Mouse (Mus musculus): Measurements from ENCODE around the gene Lgr6.

DNA sequence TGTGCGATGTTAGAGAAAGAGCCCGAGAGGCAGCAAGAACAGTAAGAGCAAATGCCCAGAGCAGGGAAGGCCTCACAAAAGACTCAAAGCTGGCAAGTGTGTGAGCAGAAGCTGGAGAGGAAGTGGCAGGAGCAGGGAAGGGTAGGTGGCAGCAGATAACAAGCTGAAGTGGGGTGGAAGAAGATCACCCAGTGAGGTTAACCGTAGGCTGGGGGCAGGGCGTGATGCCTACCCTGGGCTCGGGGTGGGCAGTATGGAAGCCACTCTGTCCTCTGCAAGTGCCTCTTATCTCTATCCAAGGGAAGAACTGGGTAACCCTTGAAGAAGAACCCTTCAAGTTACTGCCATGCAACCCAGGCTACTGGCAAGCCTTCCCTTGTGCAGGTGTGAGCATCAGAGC is 68.8 kb downstream of the Lgr6 start:
- TF ChIP-seq CTCF (IDR thresholded peaks at IDR 0.05; ENCODE audit: low read depth, low read length), result no peak
- no peak for TF ChIP-seq POLR2A (IDR thresholded peaks at IDR 0.05; ENCODE audit: insufficient read depth, low read length)

Data from ES-Bruce4 (cell line).